Mouse (Mus musculus): ENCODE data around the gene Axin1.
"Not testable (repeated sequence)": the region's sequence is repeated elsewhere in the genome, so short reads cannot be mapped to it uniquely, and the experiment has no call there.

Gene Axin1

GRCm38 (mm10) chr17:26187592-26187991 lies 49.1 kb downstream of the Axin1 start:
- no peak for DNase-seq (ENCODE audit: extremely low spot score, low spot score)

- no peak for DNase-seq (ENCODE audit: extremely low spot score, low spot score)
These were observed 49.8 kb downstream of the Axin1 start for GRCm38 (mm10) chr17:26188091-26188805.

- not testable (repeated sequence) for DNase-seq (ENCODE audit: extremely low spot score, low spot score)
These were observed 53.0 kb downstream of the Axin1 start for GRCm38 (mm10) chr17:26191486-26191885.

- DNase-seq (ENCODE audit: extremely low spot score, low spot score): no peak
These were observed 54.1 kb downstream of the Axin1 start for GRCm38 (mm10) chr17:26192481-26193190.

- no peak for DNase-seq (ENCODE audit: extremely low spot score, low spot score)
These were observed 60.4 kb downstream of the Axin1 start, which contains the start of gene Pdia2 for GRCm38 (mm10) chr17:26198892-26199291. Pdia2 (minus strand) TSS chr17:26199087.

GRCm38 (mm10) chr17:26200831-26201705 lies 62.6 kb downstream of the Axin1 start:
- peak; percentile 37 for DNase-seq (ENCODE audit: extremely low spot score, low spot score)

- DNase-seq (ENCODE audit: extremely low spot score, low spot score): peak; percentile 22
These were observed 63.5 kb downstream of the Axin1 start for GRCm38 (mm10) chr17:26201998-26202397.

- DNase-seq (ENCODE audit: extremely low spot score, low spot score): peak; percentile 33
These were observed 64.2 kb downstream of the Axin1 start, which contains the start of gene Rgs11 for GRCm38 (mm10) chr17:26202737-26203136. Rgs11 (plus strand) TSS chr17:26202951.

- peak; percentile 34 for DNase-seq (ENCODE audit: extremely low spot score, low spot score)
These were observed 64.9 kb downstream of the Axin1 start for GRCm38 (mm10) chr17:26203321-26203811.

GRCm38 (mm10) chr17:26204766-26205165 lies 66.3 kb downstream of the Axin1 start:
- no peak for DNase-seq (ENCODE audit: extremely low spot score, low spot score)

- DNase-seq (ENCODE audit: extremely low spot score, low spot score): no peak
These were observed 67.9 kb downstream of the Axin1 start for GRCm38 (mm10) chr17:26206392-26206791.

DNA sequence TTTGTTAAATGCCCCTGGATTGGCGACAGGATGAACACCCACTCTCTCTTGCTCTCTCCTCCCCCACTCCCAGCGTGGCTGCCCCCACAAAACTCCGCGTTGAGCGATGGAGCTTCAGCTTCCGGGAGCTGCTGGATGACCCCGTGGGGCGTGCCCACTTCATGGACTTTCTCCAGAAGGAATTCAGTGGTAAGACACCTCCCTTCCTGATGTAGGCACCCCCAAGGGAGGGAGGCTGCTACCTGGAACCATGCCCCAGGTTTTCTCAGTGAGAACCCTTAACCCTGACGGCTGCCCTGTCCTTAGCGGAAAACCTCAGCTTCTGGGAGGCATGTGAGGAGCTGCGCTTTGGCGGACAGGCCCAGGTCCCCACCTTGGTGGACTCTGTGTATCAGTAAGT lies 69.2 kb downstream of the Axin1 start, which contains the start of gene Arhgdig:
Arhgdig (minus strand) TSS at position 101 of the 400 bp plus-strand sequence.
- no peak for DNase-seq (ENCODE audit: extremely low spot score, low spot score)

GRCm38 (mm10) chr17:26212241-26212640 lies 73.8 kb downstream of the Axin1 start:
- no peak for DNase-seq (ENCODE audit: extremely low spot score, low spot score)

- no peak for DNase-seq (ENCODE audit: extremely low spot score, low spot score)
These were observed 74.2 kb downstream of the Axin1 start for GRCm38 (mm10) chr17:26212681-26213080.

- no peak for DNase-seq (ENCODE audit: extremely low spot score, low spot score)
These were observed 83.0 kb downstream of the Axin1 start for GRCm38 (mm10) chr17:26221508-26221907.

DNA sequence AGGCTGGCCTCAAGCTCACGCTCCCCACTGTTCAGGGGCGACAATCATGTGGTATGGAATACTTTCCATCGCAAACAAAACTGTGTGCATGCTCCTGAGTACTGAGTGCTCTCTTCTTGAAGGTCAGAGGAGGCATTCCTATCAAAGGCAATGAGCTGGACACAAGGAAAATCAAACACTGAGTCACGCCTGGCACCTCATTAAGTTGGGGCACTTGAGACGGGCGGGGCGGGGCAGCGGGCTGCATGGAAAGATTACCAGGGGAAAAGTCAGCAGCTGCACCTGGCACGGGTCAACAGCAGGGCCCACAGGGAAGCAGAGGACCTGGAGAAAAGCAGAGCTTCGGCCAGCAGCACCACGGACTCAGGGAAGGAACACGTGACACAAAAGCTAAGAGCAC lies 86.7 kb downstream of the Axin1 start:
- DNase-seq (ENCODE audit: extremely low spot score, low spot score): no peak

GRCm38 (mm10) chr17:26229776-26230175 lies 91.3 kb downstream of the Axin1 start:
- DNase-seq (ENCODE audit: extremely low spot score, low spot score): no peak

GRCm38 (mm10) chr17:26231156-26231555 lies 92.7 kb downstream of the Axin1 start:
- DNase-seq (ENCODE audit: extremely low spot score, low spot score): no peak

- no peak for DNase-seq (ENCODE audit: extremely low spot score, low spot score)
These were observed 94.4 kb downstream of the Axin1 start for GRCm38 (mm10) chr17:26232863-26233262.

DNA sequence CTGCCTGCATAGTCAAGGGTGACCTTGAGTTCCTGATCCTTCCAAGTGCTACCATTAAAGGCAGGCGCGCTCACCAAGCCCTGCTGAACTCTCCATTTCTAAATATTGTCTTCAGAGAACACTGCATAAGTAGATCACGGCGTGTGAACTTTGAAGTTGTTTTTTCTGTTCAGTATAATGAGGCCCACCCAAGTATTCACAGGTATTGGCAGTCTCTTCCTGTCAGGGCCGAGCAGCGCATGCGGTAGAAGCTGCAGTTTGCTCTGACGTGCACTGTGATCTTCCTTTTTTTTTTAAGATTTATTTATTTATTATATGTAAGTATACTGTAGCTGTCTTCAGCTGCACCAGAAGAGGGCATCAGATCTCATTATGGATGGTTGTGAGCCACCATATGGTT lies 95.9 kb downstream of the Axin1 start:
- no peak for DNase-seq (ENCODE audit: extremely low spot score, low spot score)

DNA sequence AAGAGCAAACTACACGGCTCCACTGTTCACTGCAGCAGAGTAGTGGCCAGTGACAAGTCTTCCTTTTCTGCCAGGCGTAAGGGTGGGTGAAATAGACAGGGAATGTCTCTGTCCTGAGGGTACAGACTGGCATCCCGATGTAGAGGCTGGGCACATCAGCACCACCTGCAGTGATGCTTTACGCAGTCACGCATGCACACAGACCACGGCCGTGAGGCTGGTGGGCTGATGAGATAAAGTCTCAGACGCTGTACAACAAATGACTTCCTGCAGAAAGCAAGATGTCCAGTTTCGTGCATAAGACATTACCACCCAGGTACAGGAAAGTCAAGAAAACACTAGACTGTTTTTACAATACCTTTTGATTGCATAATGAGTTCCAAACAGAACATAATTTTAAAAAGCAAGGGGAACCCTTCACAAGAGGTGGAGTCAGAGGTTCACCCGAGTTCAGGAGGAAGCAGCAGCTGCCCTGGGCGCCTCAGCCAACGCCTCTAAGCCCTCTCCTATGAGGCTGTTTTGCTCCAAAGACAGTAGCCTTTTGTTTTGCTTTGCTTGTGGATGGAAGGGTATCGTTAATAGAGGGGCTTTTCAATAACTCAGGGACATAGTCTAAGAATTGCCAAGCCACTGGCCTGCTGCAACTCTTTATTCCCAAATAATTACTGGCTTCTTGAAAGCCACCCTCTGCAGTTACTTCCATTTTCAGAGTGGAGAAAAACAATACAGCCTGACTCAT lies 96.8 kb downstream of the Axin1 start:
- DNase-seq (ENCODE audit: extremely low spot score, low spot score): no peak
